Mouse (Mus musculus) kidney, adult 9 months (tissue): Measurements from ENCODE around the gene Gm49355.
"Not testable (repeated sequence)": the region's sequence is repeated elsewhere in the genome, so short reads cannot be mapped to it uniquely, and the experiment has no call there.

Experiments
- DNase-seq: peaks from one replicate; pipeline ENCODE4 v3.0.0; 2022

Gm49355 gene

GRCm38 (mm10) chr14:12283641-12284040 is at the start of gene Gm49355:
TSS of gene Gm49355 (plus strand) at chr14:12283976.
- DNase-seq: peak; percentile 6

- no peak for DNase-seq
Measured at GRCm38 (mm10) chr14:12243726-12244125, 40.0 kb upstream of the Gm49355 start.

GRCm38 (mm10) chr14:12276031-12276430 is 7.7 kb upstream of the Gm49355 start:
- DNase-seq: no peak

GRCm38 (mm10) chr14:12284141-12284912 is 551 bp downstream of the Gm49355 start, which contains the start of gene 3830406C13Rik:
TSS of gene 3830406C13Rik (plus strand) at chr14:12284173.
- DNase-seq: peak; percentile 88

GRCm38 (mm10) chr14:12289747-12290146 is 6.0 kb downstream of the Gm49355 start:
- not testable (repeated sequence) for DNase-seq

GRCm38 (mm10) chr14:12296391-12296790 is 12.6 kb downstream of the Gm49355 start:
- no peak for DNase-seq

- no peak for DNase-seq
Measured at GRCm38 (mm10) chr14:12299171-12299570, 15.4 kb downstream of the Gm49355 start.

- DNase-seq: no peak
Measured at GRCm38 (mm10) chr14:12299654-12300053, 15.9 kb downstream of the Gm49355 start.

- DNase-seq: no peak
Measured at GRCm38 (mm10) chr14:12300275-12300674, 16.5 kb downstream of the Gm49355 start.

- peak; percentile 7 for DNase-seq
Measured at GRCm38 (mm10) chr14:12300677-12301076, 16.9 kb downstream of the Gm49355 start.

- peak; percentile 42 for DNase-seq
Measured at GRCm38 (mm10) chr14:12303106-12303505, 19.3 kb downstream of the Gm49355 start.

GRCm38 (mm10) chr14:12333622-12334021 is 49.8 kb downstream of the Gm49355 start:
- no peak for DNase-seq

GRCm38 (mm10) chr14:12334925-12335324 is 51.1 kb downstream of the Gm49355 start:
- no peak for DNase-seq

GRCm38 (mm10) chr14:12337421-12337997 is 53.7 kb downstream of the Gm49355 start:
- DNase-seq: no peak

GRCm38 (mm10) chr14:12337998-12338809 is 54.4 kb downstream of the Gm49355 start:
- DNase-seq: no peak

- DNase-seq: no peak
Measured at GRCm38 (mm10) chr14:12338811-12339565, 55.2 kb downstream of the Gm49355 start.

- no peak for DNase-seq
Measured at GRCm38 (mm10) chr14:12340238-12341074, 56.7 kb downstream of the Gm49355 start.

GRCm38 (mm10) chr14:12341075-12341788 is 57.5 kb downstream of the Gm49355 start:
- no peak for DNase-seq

GRCm38 (mm10) chr14:12341789-12342457 is 58.1 kb downstream of the Gm49355 start:
- no peak for DNase-seq

GRCm38 (mm10) chr14:12342458-12343131 is 58.8 kb downstream of the Gm49355 start:
- no peak for DNase-seq
